Mouse (Mus musculus) thymus, adult 18-20 months (tissue): ENCODE results near the gene Eif2ak3.
"Not testable (repeated sequence)": the region's sequence is repeated elsewhere in the genome, so short reads cannot be mapped to it uniquely, and the experiment has no call there.

Experiments
- DNase-seq, 2 experiments: peaks; one replicate each; pipeline ENCODE4 v3.0.0; 2022; ENCODE audit warnings: mixed read lengths in 2 of 2

The Eif2ak3 gene

GRCm38 (mm10) chr6:70844002-70844804 is at the start of gene Eif2ak3:
Gene Eif2ak3 (plus strand): TSS chr6:70844515.
- DNase-seq: peak; percentile 97 to 99

GRCm38 (mm10) chr6:70796940-70797339 is 47.4 kb upstream of the Eif2ak3 start:
- DNase-seq: no peak

- DNase-seq: peak; percentile 28 to 51
These were observed 46.6 kb upstream of the Eif2ak3 start for GRCm38 (mm10) chr6:70797581-70798251.

GRCm38 (mm10) chr6:70804632-70805031 is 39.7 kb upstream of the Eif2ak3 start:
- no peak for DNase-seq

GRCm38 (mm10) chr6:70805267-70805666 is 39.0 kb upstream of the Eif2ak3 start:
- no peak for DNase-seq

GRCm38 (mm10) chr6:70805820-70806513 is 38.3 kb upstream of the Eif2ak3 start:
- DNase-seq: no peak

GRCm38 (mm10) chr6:70806514-70806912 is 37.8 kb upstream of the Eif2ak3 start:
- no peak for DNase-seq

GRCm38 (mm10) chr6:70810524-70810923 is 33.8 kb upstream of the Eif2ak3 start:
- DNase-seq: no peak

- DNase-seq: peak; percentile 61 to 70
These were observed 32.5 kb upstream of the Eif2ak3 start for GRCm38 (mm10) chr6:70811557-70812525.

GRCm38 (mm10) chr6:70812526-70812895 is 31.8 kb upstream of the Eif2ak3 start:
- DNase-seq: no peak

GRCm38 (mm10) chr6:70813921-70814628 is 30.2 kb upstream of the Eif2ak3 start:
- DNase-seq: peak; percentile 55 to 76

GRCm38 (mm10) chr6:70814629-70814950 is 29.7 kb upstream of the Eif2ak3 start:
- no peak for DNase-seq

- peak in 1 of 2 experiments; percentile 47 for DNase-seq
These were observed 28.8 kb upstream of the Eif2ak3 start for GRCm38 (mm10) chr6:70815471-70815870.

GRCm38 (mm10) chr6:70821566-70821965 is 22.7 kb upstream of the Eif2ak3 start:
- DNase-seq: no peak

GRCm38 (mm10) chr6:70822386-70822910 is 21.9 kb upstream of the Eif2ak3 start:
- DNase-seq: no peak

- DNase-seq: not testable (repeated sequence)
These were observed 21.0 kb upstream of the Eif2ak3 start for GRCm38 (mm10) chr6:70823277-70823676.

GRCm38 (mm10) chr6:70824085-70824986 is 20.0 kb upstream of the Eif2ak3 start:
- DNase-seq: peak; percentile 74 to 84

- DNase-seq: peak; percentile 58 to 88
These were observed 19.4 kb upstream of the Eif2ak3 start for GRCm38 (mm10) chr6:70824987-70825337.

GRCm38 (mm10) chr6:70829451-70829850 is 14.9 kb upstream of the Eif2ak3 start:
- no peak for DNase-seq

GRCm38 (mm10) chr6:70830552-70830951 is 13.8 kb upstream of the Eif2ak3 start:
- DNase-seq: no peak
